Comparison of ENCODE assay signal across 8 mouse cellular contexts in genomic region chr15:23036208-23037065, GRCm38 (mm10).
DNase-seq lines count a peak whose midpoint lies in the region; ATAC-seq and TF ChIP-seq lines count a peak whose summit lies in the region.

No protein-coding gene starts in this region.

- no peak for TF ChIP-seq EP300 in ES-Bruce4 (IDR thresholded peaks at IDR 0.05; ENCODE audit: insufficient read depth, low read depth, low read length)

- H3K4me1 ChIP-seq in ES-Bruce4 (ENCODE audit: control insufficient read depth, insufficient read depth, low read length): no peaks in the 10 kb centered on the region
- peaks cover 9% of the 10 kb centered on the region for H3K4me1 ChIP-seq in forebrain, embryonic 16.5 days (replicated peaks; ENCODE audit: control insufficient read depth, insufficient read depth, low read length)
- peaks cover 6% of the 10 kb centered on the region for H3K4me1 ChIP-seq in hindbrain, embryonic 12.5 days

- peak; percentile 93 for DNase-seq in cerebellum, adult 11-12 months
- DNase-seq in left cerebral cortex, adult 9 months (ENCODE audit: low spot score in 2 of 2): peak; percentile 46 to 79
- peak; percentile 38 to 61 for DNase-seq in lung, postnatal 4 days
- DNase-seq in right cerebral cortex, postnatal 4 days: peak; percentile 69

- H3K9me3 ChIP-seq in ES-Bruce4 (replicated peaks; ENCODE audit: control insufficient read depth, insufficient read depth, low read length, poor library complexity, severe bottlenecking): no peaks in the 10 kb centered on the region
- no peaks in the 10 kb centered on the region for H3K9me3 ChIP-seq in forebrain, embryonic 16.5 days (ENCODE audit: control insufficient read depth, low read length)
- no peaks in the 10 kb centered on the region for H3K9me3 ChIP-seq in hindbrain, embryonic 12.5 days (replicated peaks)

- peak; percentile 100 for ATAC-seq in forebrain, embryonic 16.5 days
- ATAC-seq in hindbrain, embryonic 12.5 days (ENCODE audit: low FRiP score): peak; percentile 99
- ATAC-seq in erythroblast, adult 5-6 weeks (replicated peaks; ENCODE audit: low FRiP score, poor library complexity, severe bottlenecking): no peak

- no peaks in the 10 kb centered on the region for H3K36me3 ChIP-seq in ES-Bruce4 (ENCODE audit: control insufficient read depth, insufficient read depth, low read length, poor library complexity, severe bottlenecking)
- no peaks in the 10 kb centered on the region for H3K36me3 ChIP-seq in forebrain, embryonic 16.5 days (ENCODE audit: control insufficient read depth, insufficient read depth)
- H3K36me3 ChIP-seq in hindbrain, embryonic 12.5 days: no peaks in the 10 kb centered on the region

- H3K9ac ChIP-seq in ES-Bruce4 (ENCODE audit: low read depth, poor library complexity, severe bottlenecking): no peak overlapping the region
- H3K9ac ChIP-seq in forebrain, embryonic 16.5 days (replicated peaks; ENCODE audit: low read depth, low read length): peak overlapping the region; percentile 59
- H3K9ac ChIP-seq in hindbrain, embryonic 12.5 days: peak overlapping the region; percentile 55

- no peak for TF ChIP-seq CTCF in ES-Bruce4 (IDR thresholded peaks at IDR 0.05; ENCODE audit: low read depth, low read length)

- 0 out of 2 replicates have a peak overlapping the region, but pooled peaks have one; percentile 11 for H3K4me3 ChIP-seq in ES-Bruce4 (ENCODE audit: low read depth, low read length)
- H3K4me3 ChIP-seq in forebrain, embryonic 16.5 days (replicated peaks; ENCODE audit: low read length): peak overlapping the region; percentile 58
- peak overlapping the region; percentile 37 for H3K4me3 ChIP-seq in hindbrain, embryonic 12.5 days

- no peaks in the 10 kb centered on the region for H3K27me3 ChIP-seq in ES-Bruce4 (ENCODE audit: control insufficient read depth, insufficient read depth, low read length, poor library complexity, severe bottlenecking)
- 0 out of 2 replicates have a peak, but pooled peaks cover 2% of the 10 kb centered on the region for H3K27me3 ChIP-seq in forebrain, embryonic 16.5 days (replicated peaks; ENCODE audit: control insufficient read depth, insufficient read depth, low read length)
- H3K27me3 ChIP-seq in hindbrain, embryonic 12.5 days: no peaks in the 10 kb centered on the region

- WGBS in forebrain, embryonic 16.5 days: 3% methylated on average over 23 of the region's 23 CpGs
- 7% methylated on average over 23 of the region's 23 CpGs for WGBS in hindbrain, embryonic 12.5 days

- no peak overlapping the region for H3K27ac ChIP-seq in ES-Bruce4 (ENCODE audit: insufficient read depth, low read length)
- 0 out of 2 replicates have a peak overlapping the region, but pooled peaks have one; percentile 27 for H3K27ac ChIP-seq in forebrain, embryonic 16.5 days (ENCODE audit: low read length)
- H3K27ac ChIP-seq in hindbrain, embryonic 12.5 days: peak overlapping the region; percentile 64

- H3K4me2 ChIP-seq in forebrain, embryonic 16.5 days (ENCODE audit: low read length): peak overlapping the region; percentile 95
- peak overlapping the region; percentile 62 for H3K4me2 ChIP-seq in hindbrain, embryonic 12.5 days (replicated peaks)

- TF ChIP-seq POLR2A in ES-Bruce4 (IDR thresholded peaks at IDR 0.05; ENCODE audit: insufficient read depth, low read length): no peak
